Mouse (Mus musculus) frontal cortex, adult (tissue): ENCODE results near the gene Sytl1.

Source experiments
- ATAC-seq: cut with Nextera tagmentation; 2 replicates; pipeline ENCODE4 v1.9.2; 2017; ENCODE audit warnings: mild to moderate bottlenecking, moderate library complexity, mixed read lengths; ENCODE audit not compliant: low TSS enrichment

Sytl1 gene

GRCm38 (mm10) chr4:133278482-133278881 is 15.6 kb upstream of the Sytl1 start:
- ATAC-seq: peak; percentile 8; the same call in 1 of the 2 replicates

- ATAC-seq: no peak
These were observed 15.2 kb upstream of the Sytl1 start for GRCm38 (mm10) chr4:133278067-133278466.

GRCm38 (mm10) chr4:133277104-133278026 is 14.5 kb upstream of the Sytl1 start, which contains the start of gene Tmem222:
TSS of gene Tmem222 (minus strand) at chr4:133277792.
- ATAC-seq: peak; percentile 90

- ATAC-seq: no peak
These were observed 8.0 kb upstream of the Sytl1 start for GRCm38 (mm10) chr4:133270929-133271328.

- ATAC-seq: no peak
These were observed 6.7 kb upstream of the Sytl1 start for GRCm38 (mm10) chr4:133269596-133269995.

- ATAC-seq: no peak
These were observed 6.0 kb upstream of the Sytl1 start for GRCm38 (mm10) chr4:133268931-133269330.

- no peak for ATAC-seq
These were observed 3.5 kb upstream of the Sytl1 start for GRCm38 (mm10) chr4:133266248-133266880.

GRCm38 (mm10) chr4:133265759-133266158 is 2.8 kb upstream of the Sytl1 start:
- ATAC-seq: no peak

- no peak for ATAC-seq
These were observed 2.4 kb upstream of the Sytl1 start for GRCm38 (mm10) chr4:133265297-133265696.

GRCm38 (mm10) chr4:133264559-133264958 is 1.6 kb upstream of the Sytl1 start:
- no peak for ATAC-seq

GRCm38 (mm10) chr4:133263756-133264155 is 843 bp upstream of the Sytl1 start:
- ATAC-seq: no peak

GRCm38 (mm10) chr4:133262375-133262765 is 543 bp downstream of the Sytl1 start:
- ATAC-seq: 0 out of 2 replicates have a peak, but pooled peaks have one; percentile 44

- ATAC-seq: no peak
These were observed 1.1 kb downstream of the Sytl1 start for GRCm38 (mm10) chr4:133261641-133262374.

GRCm38 (mm10) chr4:133257798-133258408 is 5.0 kb downstream of the Sytl1 start:
- ATAC-seq: no peak

- ATAC-seq: no peak
These were observed 5.7 kb downstream of the Sytl1 start for GRCm38 (mm10) chr4:133257230-133257629.

GRCm38 (mm10) chr4:133256820-133257219 is 6.1 kb downstream of the Sytl1 start:
- ATAC-seq: no peak

- no peak for ATAC-seq
These were observed 7.5 kb downstream of the Sytl1 start for GRCm38 (mm10) chr4:133255392-133255791.

GRCm38 (mm10) chr4:133253412-133253811 is 9.5 kb downstream of the Sytl1 start:
- ATAC-seq: no peak

- ATAC-seq: no peak
These were observed 10.8 kb downstream of the Sytl1 start for GRCm38 (mm10) chr4:133252089-133252488.

- peak; percentile 57 for ATAC-seq
These were observed 11.7 kb downstream of the Sytl1 start for GRCm38 (mm10) chr4:133251214-133251613.

- ATAC-seq: peak; percentile 75
These were observed 12.3 kb downstream of the Sytl1 start for GRCm38 (mm10) chr4:133250609-133251008.
